Mouse (Mus musculus) olfactory bulb, adult 2 months (tissue): ENCODE measurements around the gene Msmb.
"Not testable (repeated sequence)": the region's sequence is repeated elsewhere in the genome, so short reads cannot be mapped to it uniquely, and the experiment has no call there.

Source experiments
- CTCF ChIP-seq: fragments of 200-500 bp; IDR thresholded peaks from 2 replicates; pipeline ENCODE4 v1.5.1; 2012; ENCODE audit warnings: low read depth, mild to moderate bottlenecking, low read length, moderate library complexity; ENCODE audit not compliant: insufficient read depth
- POLR2A ChIP-seq: fragments of 200-500 bp; IDR thresholded peaks from 2 replicates; pipeline ENCODE4 v1.6.1; 2012; ENCODE audit warnings: mild to moderate bottlenecking, low read depth, low read length, moderate library complexity; ENCODE audit not compliant: insufficient read depth

DNA sequence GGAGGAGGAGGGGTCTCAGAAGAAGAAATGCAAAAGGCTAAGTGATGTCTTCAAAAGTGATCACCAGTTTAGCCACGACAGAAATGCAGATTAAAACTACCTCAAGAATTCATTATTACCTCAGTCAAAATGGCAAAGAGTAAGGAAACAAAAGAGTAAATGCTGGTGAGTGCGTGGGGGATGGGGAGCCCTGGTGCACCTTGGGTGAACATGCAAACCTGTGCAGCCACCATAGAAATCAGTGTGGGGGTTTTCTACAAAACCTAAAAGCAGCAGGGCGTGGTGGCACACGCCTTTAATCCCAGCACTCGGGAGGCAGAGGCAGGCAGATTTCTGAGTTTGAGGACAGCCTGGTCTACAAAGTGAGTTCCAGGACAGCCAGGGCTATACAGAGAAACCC is 16.6 kb upstream of the Msmb start:
- TF ChIP-seq POLR2A, CTCF: not testable (repeated sequence)
